Mouse (Mus musculus) cortical plate, adult 2 months (tissue): ENCODE measurements at regions not wholly inside any gene's neighbourhood (a gene's known extent, or its start where the extent isn't known, plus 50 kb on each side); places are given as distances from the start of the nearest gene placed in this dataset.

ENCODE experiments used
- CTCF ChIP-seq: fragments of 200-500 bp; IDR thresholded peaks from 2 replicates; pipeline ENCODE4 v1.5.1; 2011; ENCODE audit warnings: mild to moderate bottlenecking, control low read depth, low read length; ENCODE audit not compliant: insufficient read depth; ENCODE audit errors: extremely low read depth
- POLR2A ChIP-seq: fragments of 200-500 bp; IDR thresholded peaks from 2 replicates; pipeline ENCODE4 v1.6.1; 2011; ENCODE audit warnings: mild to moderate bottlenecking, low read length, control low read depth; ENCODE audit not compliant: insufficient read depth; ENCODE audit errors: extremely low read depth

DNA sequence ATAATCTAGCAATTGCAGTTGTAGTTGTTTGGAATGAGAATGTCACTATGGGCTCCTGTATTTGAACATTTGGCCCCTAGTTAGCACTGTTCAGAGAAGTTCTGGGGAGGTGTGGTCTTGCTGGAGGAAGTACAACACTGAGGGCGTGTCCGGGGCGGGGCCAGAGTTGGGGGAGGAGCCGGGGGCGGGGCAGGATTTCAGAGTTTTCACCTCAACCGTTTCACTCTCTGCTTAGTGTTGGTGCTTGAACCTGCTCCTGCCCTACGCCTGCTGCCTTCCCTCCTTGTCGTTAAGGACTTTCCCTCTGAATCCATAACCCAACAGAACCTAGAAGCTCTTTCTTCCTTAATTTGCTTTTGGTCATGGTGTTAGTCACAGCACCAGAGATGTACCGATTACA, 121.5 kb downstream of the Gm10131 start:
- TF ChIP-seq POLR2A: no peak
- no peak for TF ChIP-seq CTCF
